Mouse (Mus musculus): ENCODE data around the gene Adcy9.
A peak's percentile ranks its signal among the peaks of the same experiment; 100 is the strongest.

Adcy9 gene

DNA sequence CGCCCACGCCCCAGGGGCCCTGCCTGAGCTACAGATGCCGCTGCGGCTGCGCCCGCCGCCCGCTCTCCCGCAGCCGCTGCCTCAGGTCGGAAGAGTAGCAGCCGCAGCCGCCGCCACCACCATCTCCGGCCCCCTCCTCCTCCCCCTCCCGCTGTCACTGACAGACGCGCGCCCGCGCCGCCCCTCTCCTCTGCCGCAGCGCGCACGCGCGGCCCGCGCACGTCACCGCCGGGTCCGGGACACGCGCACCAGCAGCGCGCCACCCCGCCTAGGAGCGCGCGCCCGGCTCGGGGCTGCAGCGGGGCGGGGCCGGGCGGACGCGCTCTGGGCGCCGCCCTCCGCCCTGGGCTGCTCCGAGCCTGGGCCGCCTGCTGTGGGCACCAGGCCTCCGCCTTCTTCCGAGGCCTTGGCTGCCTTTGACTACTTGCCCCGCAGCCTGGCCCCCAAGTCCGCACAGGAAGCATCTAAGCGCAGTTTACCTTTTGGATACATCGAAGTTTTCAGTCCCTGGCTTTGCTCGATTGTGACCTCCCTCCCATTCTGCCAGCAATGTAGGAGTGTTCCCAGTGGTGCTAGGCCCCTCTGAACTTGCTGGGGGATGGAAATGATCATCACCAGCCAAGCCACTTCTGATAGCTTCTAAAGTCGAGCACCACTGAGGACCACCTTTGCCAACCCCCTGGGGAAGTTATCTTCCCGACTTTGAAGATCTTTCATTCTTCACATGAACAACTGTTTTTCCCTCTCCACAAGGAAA, at the start of gene Adcy9:
Adcy9 (minus strand) TSS at position 201 of the 757 bp plus-strand sequence.
- peak; percentile 83 to 90 for DNase-seq (ENCODE audit: low spot score in 2 of 2)

DNA sequence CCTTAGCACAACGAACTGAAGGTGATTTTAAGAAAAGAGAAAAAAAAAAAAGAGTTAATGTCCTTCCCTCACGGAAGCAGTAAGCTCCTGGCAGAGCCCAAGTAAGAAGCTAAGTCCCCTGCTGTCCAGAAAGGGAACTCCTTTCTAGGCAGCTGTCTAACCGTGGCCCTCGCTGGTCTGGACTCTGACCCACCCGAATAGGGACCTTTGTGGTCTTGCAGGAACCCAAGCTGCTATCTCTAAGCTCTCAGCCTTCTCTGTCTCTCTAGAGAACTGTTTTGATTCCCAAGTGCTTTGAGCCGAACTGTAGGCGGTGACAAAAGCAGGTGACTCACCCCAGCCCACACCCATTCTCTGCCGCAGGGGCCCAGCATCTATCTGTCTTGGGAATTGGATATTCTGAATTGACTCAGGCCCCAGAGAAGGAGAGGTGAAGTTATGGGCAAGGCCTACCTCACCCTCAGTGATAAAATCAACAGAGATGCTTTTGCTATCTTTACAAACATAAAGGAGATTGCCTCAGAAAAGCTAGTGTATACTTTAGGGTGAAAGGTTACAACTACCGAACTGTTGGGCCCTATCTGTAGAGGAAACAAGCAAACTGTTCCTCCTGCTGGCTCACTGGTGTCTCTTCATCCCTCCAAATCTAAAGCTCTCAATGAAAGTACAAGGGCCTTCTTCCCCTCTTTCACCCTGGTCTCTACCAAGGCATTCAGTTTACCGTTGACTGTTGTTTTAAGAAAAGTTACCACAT, 49.5 kb upstream of the Adcy9 start:
- no peak for DNase-seq (ENCODE audit: low spot score in 2 of 2)

DNA sequence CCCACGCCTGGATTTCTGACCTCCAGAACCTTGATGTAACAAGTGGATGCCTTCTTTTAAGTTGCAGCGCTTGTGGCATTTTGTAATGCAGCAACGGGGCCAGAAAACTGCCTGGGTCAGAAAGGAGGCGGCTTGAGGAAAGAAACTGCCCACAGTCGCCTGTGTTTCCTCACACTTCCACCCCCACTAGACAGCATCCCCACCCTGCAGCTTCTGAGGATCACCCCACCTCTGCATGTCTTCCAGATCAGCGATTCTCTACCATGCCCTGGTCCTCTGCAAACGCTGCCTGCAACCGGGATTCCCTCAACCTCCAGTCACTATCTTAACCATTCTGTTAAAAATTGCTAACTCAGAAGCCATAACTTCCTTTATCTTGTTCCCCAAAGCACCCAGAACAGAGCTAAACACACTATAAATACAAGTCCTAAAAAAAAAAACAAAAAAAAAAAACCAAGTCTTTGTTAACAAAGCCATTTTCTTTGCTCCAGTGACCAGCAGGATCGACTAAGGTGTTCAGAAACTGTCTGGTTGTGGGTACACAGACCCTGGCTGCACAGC, 44.3 kb upstream of the Adcy9 start:
- no peak for DNase-seq (ENCODE audit: low spot score in 2 of 2)

DNA sequence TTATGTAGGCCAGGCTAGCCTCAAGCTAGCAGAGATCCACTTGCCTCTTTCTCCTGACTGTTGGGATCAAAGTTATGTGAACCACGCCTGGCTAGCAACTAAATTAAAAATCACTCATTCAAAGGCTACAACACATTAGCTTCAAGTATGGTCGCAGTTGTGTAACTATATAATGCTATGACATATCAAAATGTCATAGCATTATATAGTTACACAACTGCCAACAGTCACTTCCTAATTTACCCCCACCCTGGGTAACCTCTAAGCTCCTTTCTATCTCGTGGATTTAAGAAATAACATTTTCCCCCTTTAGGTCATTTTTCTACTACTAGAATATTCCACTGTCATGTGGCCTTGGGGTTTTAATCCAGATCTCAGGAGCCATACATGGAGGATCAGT, 37.6 kb upstream of the Adcy9 start:
- DNase-seq (ENCODE audit: low spot score in 2 of 2) = no peak

DNA sequence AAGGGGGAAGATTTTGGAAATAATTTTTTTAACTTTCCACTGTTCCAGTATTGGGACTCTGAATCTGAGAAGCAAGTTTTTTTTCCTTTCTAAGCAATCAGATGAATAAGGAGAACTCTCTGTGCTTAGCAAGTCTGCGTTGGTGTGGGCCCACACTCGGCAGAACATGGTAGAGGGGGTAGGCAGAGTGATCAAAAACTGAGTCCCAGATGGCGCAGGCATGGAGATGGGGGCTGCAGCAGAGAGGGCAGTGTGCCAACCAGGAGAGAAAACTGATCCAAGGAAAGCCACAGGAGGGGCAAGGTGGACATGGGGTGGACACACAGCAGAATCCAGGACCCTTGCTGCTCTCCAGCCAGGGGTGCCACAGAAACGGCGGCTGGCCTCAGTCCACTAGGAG, 36.1 kb upstream of the Adcy9 start:
- DNase-seq (ENCODE audit: low spot score in 2 of 2) = peak in 1 of 2 experiments; percentile 41

DNA sequence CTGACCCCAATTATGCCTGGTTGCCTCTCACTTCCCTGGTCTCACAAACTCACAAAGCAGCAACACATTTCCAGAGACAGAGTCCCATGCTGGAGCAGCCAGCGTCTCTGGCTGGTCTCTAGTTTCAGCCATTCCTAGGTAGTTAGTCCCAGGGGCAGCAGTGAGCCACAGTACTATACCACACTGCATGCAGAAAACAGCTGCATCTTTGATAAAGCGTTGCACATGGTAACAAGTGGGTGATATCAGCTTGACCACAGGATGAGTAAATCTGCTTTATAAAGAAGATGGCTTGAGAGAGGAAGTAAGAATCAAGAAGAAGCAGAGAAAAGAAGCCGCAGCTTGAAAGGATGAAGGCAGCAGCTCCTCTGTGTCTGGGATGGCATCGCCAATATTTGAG, 35.4 kb upstream of the Adcy9 start:
- no peak for DNase-seq (ENCODE audit: low spot score in 2 of 2)

DNA sequence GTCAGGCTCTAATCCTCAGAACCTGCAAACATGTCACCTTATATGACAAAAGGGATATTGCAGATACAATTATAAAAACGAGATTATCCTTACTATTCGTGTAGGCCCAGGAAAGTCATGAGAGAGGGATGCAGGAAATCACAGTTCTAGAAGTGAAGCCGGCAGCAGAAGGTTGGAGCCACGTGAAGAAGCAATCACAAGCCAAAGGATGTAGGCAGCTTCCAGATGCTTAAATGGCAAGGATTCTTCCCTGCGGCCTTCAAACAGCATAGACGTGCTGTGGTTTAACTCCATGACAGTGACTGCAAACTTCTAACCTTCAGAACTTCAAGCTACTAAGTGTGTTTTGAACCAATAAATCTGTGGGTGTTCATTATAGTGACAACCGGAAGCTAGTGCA, 34.3 kb upstream of the Adcy9 start:
- DNase-seq (ENCODE audit: low spot score in 2 of 2) = no peak

DNA sequence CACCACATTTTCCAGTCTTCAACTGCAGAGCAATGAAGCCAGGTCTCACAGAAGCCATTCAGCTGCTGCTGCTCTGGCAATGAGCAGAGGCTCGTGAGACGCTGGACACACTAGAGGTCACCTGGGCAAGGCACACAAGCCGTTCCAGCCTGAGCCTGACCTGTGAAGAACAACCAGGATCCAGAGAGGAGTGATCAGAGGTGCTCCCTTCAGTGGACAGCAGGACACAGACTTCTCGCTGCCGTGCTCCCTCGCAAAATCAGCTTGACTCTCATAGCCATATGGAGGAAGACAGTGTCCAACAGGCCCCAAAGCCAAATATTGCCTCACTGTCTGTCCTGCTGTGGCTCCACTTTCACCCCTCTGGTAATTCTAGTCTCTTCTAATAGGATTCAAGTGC, 29.1 kb upstream of the Adcy9 start:
- no peak for DNase-seq (ENCODE audit: low spot score in 2 of 2)

DNA sequence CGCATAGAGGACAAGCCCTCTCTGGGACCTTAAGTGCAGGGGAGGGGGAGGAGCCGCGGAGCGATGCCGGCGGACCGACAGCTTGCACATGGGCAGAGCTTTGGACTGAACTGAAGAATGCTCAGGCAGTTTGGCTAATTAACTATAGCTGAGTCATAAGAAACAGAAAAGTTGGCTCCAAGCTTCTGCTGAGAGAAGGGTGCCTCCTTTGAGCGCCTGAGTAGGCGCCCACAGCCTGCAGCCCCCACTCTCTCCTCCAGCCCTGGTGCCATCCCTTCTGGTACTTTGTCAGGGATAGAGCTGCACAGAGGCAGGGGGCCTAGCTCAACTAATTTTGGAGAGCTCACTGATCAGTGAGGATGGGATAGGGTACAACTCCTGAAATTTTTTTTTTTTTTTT, 27.9 kb upstream of the Adcy9 start:
- DNase-seq (ENCODE audit: low spot score in 2 of 2) = no peak

DNA sequence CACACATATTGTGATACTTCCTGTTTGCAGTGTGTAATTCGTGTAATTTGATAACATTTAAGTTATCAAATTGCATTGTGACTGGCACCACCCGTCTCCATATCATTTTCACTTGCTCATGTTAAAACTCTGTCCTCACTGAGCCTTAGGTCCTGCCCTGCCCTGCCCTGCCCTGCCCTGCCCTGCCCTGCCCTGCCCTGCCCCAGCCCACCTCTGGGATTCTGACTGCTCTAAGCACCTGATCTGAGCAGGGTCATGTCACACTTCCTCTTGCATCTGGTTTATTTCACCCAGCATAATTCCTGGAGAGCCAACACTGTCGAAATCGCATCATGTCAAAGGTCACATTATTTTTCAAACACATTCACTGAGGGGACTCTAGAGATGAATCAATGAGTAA, 26.1 kb upstream of the Adcy9 start:
- DNase-seq (ENCODE audit: low spot score in 2 of 2) = no peak

DNA sequence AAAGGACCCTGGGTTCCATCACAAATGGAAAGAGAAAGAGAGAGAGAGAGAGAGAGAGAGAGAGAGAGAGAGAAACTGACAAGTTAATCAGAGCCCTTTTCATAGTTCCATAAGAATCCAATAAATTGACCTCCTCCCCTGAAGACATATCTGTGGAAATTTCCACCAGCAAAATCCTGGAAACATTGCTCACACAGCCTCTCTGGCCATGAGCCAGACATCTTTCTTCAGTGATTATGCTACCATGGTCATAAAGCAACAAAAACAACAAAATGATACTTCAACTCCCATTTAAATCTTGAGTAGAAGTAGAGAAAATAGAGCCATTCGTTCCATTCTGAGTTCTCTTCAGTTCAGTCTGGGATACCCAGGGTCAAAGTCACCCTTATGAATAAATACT, 24.1 kb upstream of the Adcy9 start:
- DNase-seq (ENCODE audit: low spot score in 2 of 2) = no peak

DNA sequence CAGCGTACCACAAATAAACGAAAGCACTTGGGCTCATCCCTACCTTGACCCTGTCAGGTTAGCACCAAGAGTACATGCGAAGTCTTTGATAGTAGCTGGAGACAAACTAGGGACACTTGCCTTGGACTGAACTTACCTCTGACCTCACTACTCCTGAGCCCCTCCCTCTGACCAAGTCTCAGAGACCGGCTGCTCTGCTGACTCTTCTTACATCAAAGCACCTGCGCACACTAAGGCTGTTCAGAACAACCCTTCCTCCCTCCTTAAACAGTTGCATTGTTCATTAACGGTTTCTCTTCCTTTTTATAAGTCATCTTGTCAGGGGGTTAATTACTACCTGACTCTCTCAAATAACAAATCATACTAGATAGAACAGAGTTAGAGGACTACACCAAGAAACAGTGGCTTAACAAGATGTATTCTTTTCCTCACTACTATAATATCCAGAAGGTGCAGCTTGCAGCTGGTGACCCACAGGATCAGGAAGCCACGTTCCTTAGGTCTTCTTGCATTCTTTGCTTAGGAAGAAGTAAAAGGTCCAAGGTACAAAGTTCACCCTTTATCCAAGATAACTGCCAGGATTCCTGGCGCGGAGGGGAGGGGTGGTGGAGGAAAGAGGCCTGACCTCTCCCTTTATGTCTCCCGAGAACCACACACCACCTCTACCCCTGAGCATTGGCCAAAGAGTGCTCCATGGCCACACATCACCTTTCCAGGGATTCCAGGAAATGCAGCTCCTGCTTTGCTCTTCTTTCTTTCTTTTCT, 19.2 kb upstream of the Adcy9 start:
- DNase-seq (ENCODE audit: low spot score in 2 of 2) = no peak

DNA sequence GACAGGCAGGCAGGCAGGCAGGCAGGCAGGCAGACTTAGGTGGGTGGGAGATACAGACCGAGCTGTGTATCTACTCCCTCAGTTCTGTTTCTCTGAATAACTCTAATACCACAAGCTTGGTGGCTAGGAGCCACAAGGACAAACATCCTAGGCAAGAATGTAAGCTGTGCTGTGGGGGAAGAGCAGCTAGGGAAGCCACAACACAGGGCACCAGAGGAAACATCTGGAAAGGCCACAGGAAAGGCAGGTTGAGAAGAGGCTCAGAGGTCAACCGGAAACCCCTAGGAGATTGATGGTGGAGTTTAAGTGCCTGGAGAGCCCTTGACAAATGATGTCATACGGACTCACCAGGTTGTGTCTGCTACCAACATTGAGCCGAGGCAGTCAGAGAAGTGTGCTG, 16.4 kb upstream of the Adcy9 start:
- DNase-seq (ENCODE audit: low spot score in 2 of 2) = no peak

DNA sequence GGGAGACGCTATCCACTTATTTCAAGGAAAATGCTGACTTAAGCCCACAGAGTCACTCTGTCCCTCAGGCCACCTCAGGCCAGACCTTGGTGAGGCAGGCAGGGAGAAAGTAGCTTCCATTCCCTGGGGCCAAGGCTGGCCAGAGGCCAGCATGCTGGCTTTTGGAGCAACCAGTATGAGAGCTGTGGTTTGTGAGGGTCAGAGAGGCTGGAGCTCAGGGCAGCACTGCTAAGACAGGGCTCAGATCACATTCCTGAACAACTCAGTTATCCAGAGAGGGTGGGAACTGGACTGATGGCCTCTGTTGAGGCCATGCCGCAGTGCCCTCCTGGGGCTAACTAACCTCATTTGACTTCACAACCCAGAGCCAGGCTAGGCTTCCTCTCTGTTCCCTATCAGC, 15.1 kb upstream of the Adcy9 start:
- DNase-seq (ENCODE audit: low spot score in 2 of 2) = no peak

DNA sequence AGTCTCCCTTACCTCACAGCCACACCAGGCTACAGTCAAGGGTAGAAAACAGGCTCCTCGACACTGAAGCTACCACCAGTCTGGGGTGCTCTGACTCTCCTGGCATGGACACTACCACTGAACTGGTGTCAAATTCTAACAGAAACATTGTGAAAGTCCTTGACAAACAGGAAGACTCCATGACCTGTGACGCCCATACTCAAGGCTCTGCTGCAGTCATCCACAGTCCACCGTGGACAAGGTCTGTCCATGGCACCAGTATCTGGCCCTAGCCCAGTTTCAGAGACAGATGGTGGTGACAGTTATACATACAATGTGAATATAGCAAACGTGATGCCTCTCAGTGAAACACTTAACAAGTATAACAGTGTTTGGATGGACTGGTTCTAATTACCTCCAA, 11.5 kb upstream of the Adcy9 start:
- DNase-seq (ENCODE audit: low spot score in 2 of 2) = no peak

DNA sequence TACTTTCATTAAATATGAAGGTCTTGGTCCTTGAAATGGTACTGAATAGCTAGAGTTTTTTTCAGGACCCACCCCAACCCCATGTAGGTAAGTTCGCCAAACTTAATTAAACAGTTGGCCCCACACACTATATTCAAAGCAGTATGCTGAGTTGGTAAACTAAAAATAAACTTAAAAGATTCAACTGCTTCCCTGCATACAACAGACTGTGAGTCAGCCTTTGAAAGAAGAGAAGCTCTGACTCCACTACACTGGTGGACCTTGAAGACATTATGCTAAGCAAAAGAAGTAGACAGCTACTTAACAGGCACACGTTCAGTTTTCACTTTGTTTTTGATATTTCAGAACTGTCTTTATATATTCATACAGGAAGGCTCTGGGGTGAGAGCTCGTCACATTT, 10.7 kb upstream of the Adcy9 start:
- DNase-seq (ENCODE audit: low spot score in 2 of 2) = no peak

DNA sequence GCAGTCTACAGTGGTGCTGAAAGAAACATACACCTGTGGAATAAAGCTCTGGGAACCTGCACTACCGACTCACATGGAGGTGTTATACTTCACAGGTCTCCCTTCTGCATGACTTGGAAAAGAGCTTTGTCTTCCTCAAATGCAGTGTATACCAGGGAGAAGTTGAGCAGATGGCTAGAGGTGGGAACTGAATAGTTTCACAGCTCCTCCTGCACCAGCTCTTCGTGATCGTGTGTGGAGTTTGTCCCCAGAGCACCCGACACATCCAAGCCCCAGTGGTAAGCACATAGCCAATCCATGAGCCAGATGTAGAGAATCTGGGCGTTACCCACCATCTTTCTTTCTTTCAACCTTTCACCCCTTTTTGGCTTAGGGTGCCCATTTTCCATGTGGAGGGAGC, 9.9 kb upstream of the Adcy9 start:
- no peak for DNase-seq (ENCODE audit: low spot score in 2 of 2)

DNA sequence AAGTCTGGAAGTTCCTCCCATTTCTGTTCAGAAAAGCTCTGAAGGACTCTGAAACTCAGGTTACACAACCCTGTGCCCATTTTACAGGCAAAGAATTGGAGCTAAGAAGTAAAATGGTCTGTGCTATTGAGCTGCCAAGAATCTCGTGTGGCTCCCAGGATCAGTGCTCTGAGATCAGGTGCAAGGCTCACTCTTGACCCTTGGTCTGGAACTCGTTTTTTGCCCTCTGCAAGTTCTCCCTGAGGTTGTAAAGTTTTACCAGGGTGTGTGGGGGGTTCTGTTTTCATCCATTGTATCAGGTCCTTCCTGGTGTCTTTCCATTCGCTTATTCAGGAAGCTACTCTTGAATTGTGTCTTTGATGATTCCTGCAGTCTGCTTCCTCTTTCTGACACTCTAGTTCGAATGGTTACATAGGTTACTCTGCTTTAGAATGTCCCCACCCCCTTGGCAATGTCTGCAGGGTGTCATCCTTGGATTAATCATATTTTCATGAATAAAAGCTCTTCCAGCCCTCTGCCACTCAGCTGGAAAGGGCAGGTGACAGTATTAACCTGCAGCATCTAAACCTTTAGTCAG, 5.4 kb upstream of the Adcy9 start:
- DNase-seq (ENCODE audit: low spot score in 2 of 2) = no peak

DNA sequence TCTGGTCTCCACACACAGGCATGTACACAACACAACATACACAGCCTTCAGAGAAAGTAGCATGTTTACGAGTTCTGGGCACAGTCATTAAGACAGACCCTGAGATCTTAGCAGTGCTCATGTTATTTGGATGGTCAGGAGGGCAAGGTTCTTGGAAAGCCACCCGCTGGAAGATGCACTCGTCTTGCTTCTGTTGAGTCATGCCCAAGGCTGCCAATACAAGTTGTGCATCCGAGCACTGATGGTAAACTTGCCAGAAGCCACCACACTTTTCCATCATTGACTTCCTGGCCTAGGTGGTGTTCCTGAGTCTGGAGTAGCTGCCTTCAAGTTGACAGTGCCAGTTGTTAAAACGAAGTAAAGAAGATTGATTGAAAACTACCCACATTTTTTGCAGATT, 3.3 kb upstream of the Adcy9 start:
- DNase-seq (ENCODE audit: low spot score in 2 of 2) = no peak

DNA sequence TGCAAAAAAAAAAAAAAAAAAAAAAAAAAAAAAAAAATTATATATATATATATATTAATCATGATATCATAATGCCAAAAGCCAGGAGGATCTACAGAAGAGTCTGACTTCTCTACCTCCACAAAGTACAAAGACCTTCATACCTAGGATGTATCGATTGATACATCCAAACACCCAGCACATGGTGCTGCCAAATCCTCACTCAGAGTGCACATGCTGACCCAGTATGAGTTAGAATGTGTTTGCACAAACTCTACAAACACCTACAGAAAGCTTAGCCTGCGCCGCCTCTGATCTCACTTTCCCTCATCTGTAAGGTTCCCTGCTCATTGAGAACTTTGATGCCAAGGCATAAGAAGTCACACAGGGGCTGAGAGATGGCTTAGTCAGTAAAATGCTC, 2.7 kb upstream of the Adcy9 start:
- DNase-seq (ENCODE audit: low spot score in 2 of 2) = no peak

DNA sequence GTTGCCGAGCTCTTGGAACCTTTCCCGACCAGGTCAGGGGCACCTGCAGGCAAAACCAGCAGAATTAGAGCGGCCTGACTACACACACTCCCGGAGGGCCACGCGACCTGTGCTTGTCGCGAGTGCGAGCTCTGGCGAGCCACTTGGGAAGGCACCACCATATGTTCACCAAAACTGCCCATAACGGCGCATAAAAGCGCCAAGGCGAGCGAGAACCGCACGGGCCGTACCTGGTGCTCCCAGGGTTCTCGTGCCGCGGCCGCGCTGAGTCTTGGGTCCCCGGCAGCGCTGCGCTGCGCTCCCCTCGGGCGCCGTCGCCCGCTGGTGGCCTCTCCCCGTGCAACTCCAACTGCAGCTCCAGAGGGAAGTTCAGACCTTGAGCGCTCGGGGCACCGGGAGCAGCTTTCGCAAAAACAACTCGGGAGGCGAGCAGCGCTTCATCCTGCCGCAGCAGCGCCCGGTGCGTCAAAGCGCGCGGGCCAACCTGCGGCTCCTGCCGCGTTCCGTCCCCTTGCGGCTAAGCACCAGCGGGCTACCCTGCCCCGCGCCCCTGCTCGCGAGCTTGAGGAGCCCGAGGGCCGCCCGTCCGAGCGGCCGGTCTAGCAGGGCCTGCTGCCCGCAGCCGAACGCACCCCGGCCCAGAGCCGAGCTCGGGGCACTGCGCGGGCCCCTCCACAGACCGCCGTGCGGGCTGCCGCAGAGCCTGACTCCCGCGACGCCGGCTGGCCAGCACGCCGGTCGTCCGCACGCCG, 576 bp downstream of the Adcy9 start:
- DNase-seq (ENCODE audit: low spot score in 2 of 2) = peak in 1 of 2 experiments; percentile 32
